Mouse (Mus musculus): ENCODE measurements at regions not wholly inside any gene's neighbourhood (a gene's known extent, or its start where the extent isn't known, plus 50 kb on each side); places are given as distances from the start of the nearest gene placed in this dataset.
"Not testable (repeated sequence)": the region's sequence is repeated elsewhere in the genome, so short reads cannot be mapped to it uniquely, and the experiment has no call there.

- DNase-seq (ENCODE audit: low read depth, low spot score) = no peak
Observed at GRCm38 (mm10) chr10:103910098-103910497, 232.7 kb upstream of the Gm21293 start.

GRCm38 (mm10) chr10:103958183-103958582 is 184.6 kb upstream of the Gm21293 start:
- DNase-seq (ENCODE audit: low read depth, low spot score) = no peak

GRCm38 (mm10) chr10:103976059-103976458 is 166.7 kb upstream of the Gm21293 start:
- no peak for DNase-seq (ENCODE audit: low read depth, low spot score)

GRCm38 (mm10) chr10:103984287-103984956 is 158.4 kb upstream of the Gm21293 start:
- no peak for DNase-seq (ENCODE audit: low read depth, low spot score)

GRCm38 (mm10) chr10:104019540-104019939 is 123.2 kb upstream of the Gm21293 start:
- no peak for DNase-seq (ENCODE audit: low read depth, low spot score)

DNA sequence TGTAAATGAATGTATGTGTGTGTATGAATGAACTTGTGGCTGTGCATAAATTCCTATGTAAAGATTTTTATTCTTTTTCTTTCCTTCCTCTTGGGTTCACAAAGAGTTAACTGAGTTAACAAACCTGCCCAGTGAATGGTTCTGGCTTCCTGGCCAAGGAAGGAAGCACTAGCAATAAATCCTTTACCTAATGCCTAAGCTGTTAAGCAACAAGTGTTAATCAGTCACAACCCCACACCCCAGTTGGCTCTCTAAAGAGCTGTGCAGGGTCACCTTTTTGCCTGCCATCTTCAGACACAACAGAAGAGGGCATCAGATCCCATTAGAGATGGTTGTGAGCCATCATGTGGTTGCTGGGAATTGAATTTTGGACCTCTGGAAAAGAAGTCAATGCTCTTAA is 121.2 kb upstream of the Gm21293 start:
- DNase-seq (ENCODE audit: low read depth, low spot score) = no peak

- DNase-seq (ENCODE audit: low read depth, low spot score) = no peak
Observed at GRCm38 (mm10) chr10:104028162-104028561, 114.6 kb upstream of the Gm21293 start.

DNA sequence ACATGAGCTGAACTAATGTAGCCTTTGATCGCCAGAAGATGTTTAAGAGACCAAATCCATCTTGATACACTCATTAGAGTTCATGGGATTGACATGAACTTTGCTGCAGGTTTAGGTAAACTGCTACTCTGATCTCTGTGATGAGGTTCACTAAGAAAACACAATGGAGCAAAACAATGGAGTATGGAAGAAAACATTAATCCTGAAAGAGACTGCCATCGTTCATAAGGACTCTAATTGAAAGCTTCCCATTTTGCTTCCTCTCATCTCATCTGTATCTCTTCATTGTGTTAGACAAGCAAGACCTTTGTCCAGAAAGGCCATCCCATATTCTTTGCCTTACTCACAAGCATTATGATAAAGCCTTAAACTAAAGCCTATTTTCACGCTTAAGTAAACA is 110.0 kb upstream of the Gm21293 start:
- no peak for DNase-seq (ENCODE audit: low read depth, low spot score)

DNA sequence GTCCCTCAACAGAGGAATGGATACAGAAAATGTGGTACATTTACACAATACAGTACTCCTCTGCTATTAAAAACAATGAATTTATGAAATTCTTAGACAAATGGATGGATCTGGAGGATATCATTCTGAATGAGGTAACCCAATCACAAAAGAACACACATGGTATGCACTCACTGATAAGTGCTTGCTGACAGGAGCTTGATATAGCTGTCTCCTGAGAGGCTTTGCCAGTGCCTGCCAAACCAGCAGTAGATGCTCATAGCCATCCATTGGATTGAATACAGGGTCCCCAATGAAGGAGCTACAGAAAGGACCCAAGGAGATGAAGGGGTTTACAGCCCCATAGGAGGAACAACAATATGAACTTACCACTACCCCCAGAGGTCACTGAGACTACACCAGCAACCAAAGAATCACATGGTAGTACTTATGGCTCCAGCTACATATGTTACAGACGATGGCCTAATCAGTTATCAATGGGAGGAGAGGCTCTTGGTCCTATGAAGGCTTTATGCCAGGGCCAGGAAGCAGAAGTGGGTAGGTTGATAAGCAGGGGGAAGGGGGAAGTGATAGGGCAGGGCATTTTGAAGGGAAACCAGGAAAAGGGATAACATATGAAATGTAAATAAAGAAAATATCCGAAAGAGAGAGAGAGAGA is 100.9 kb upstream of the Gm21293 start:
- not testable (repeated sequence) for DNase-seq (ENCODE audit: low read depth, low spot score)

GRCm38 (mm10) chr10:104042387-104042775 is 100.4 kb upstream of the Gm21293 start:
- no peak for DNase-seq (ENCODE audit: low read depth, low spot score)

- no peak for DNase-seq (ENCODE audit: low read depth, low spot score)
Observed at GRCm38 (mm10) chr10:104043569-104043968, 99.2 kb upstream of the Gm21293 start.
